Comparison of ENCODE assay signal across 25 mouse cellular contexts in the genomic region with DNA sequence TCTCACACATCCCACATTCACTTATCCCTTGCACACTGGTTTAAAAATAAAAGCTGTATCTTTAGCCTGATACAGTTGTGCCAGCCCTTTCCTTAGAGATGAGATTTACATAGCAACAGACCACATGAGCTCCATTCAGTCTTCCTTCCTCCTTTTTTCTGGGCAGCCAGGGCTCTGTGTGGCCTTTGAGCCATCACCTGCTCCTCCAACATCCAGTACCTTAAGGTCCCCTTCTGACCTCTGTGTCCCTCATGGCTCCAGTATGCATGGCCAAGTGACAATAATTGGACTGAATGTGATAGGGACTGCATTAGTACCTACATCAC.
A peak's percentile ranks its signal among the peaks of the same experiment; 100 is the strongest.
DNase-seq lines count a peak whose midpoint lies in the region; ATAC-seq and TF ChIP-seq lines count a peak whose summit lies in the region.
"Had no signal": no experiment of that assay in that cellular context is flagged by ENCODE, and none has a peak within 500 bp of the region (broad histone marks: within the 10 kb centered on the region; RNA-seq: fewer than 3 reads in every experiment).

No protein-coding gene starts in this region.

- H3K27ac ChIP-seq in layer of hippocampus, adult 2 months = peak overlapping the region; percentile 75
- H3K27ac ChIP-seq in midbrain, embryonic 16.5 days (ENCODE audit: low read length) = peak overlapping the region; percentile 47; the same call in 1 of the 2 replicates
- no peak overlapping the region for H3K27ac ChIP-seq in midbrain, embryonic 14.5 days (replicated peaks; ENCODE audit: low read depth, low read length)
- H3K27ac ChIP-seq: embryonic facial prominence, embryonic 12.5 days; embryonic facial prominence, embryonic 15.5 days; gastrocnemius, adult 2 months; heart, embryonic 15.5 days; intestine, embryonic 15.5 days had no signal

- no peak for TF ChIP-seq CTCF in layer of hippocampus, adult 2 months (conservative IDR thresholded peaks at IDR 0.05)

- no peak for ATAC-seq in midbrain, embryonic 16.5 days
- ATAC-seq in midbrain, embryonic 14.5 days (ENCODE audit: low FRiP score, low TSS enrichment) = no peak
- peak; percentile 20; the same call in 1 of the 2 replicates for ATAC-seq in granulocyte monocyte progenitor cell, adult 5-6 weeks (replicated peaks; ENCODE audit: poor library complexity, severe bottlenecking)
- ATAC-seq: forebrain, embryonic 14.5 days; intestine, embryonic 15.5 days had no signal

- no peaks in the 10 kb centered on the region for H3K36me3 ChIP-seq in midbrain, embryonic 16.5 days (ENCODE audit: control insufficient read depth, insufficient read depth, low read length)
- H3K36me3 ChIP-seq in midbrain, embryonic 14.5 days (ENCODE audit: control insufficient read depth, insufficient read depth, low read length) = no peaks in the 10 kb centered on the region
- H3K36me3 ChIP-seq: embryonic facial prominence, embryonic 12.5 days; embryonic facial prominence, embryonic 15.5 days; heart, embryonic 12.5 days; heart, embryonic 15.5 days; intestine, embryonic 15.5 days had no signal

- no peak for DNase-seq in layer of hippocampus, adult 2 months (ENCODE audit: low spot score in 2 of 2)
- DNase-seq in layer of hippocampus, postnatal 14 days (ENCODE audit: low spot score in 2 of 2) = no peak
- no peak for DNase-seq in midbrain, embryonic 14.5 days
- no peak for DNase-seq in heart, postnatal 25 days (ENCODE audit: low spot score)
- no peak for DNase-seq in liver
- DNase-seq: adrenal gland, adult 2 months; adrenal gland, postnatal 14 days; B cell, adult 2 months; cerebellum, adult 18-20 months; cerebellum, adult 9-10 months; cerebellum, postnatal 14 days; forebrain, postnatal 0 days; gastrocnemius, adult 2 months; gastrocnemius, postnatal 14 days; heart, adult 18-20 months; heart, postnatal 10 days had no signal

- H3K9me3 ChIP-seq in midbrain, embryonic 16.5 days (replicated peaks; ENCODE audit: control insufficient read depth, low read length, poor library complexity, severe bottlenecking) = no peaks in the 10 kb centered on the region
- H3K9me3 ChIP-seq in midbrain, embryonic 14.5 days (ENCODE audit: control insufficient read depth, low read length) = no peaks in the 10 kb centered on the region
- H3K9me3 ChIP-seq: embryonic facial prominence, embryonic 12.5 days; embryonic facial prominence, embryonic 15.5 days; heart, embryonic 12.5 days; heart, embryonic 15.5 days; intestine, embryonic 15.5 days had no signal

- H3K4me3 ChIP-seq in layer of hippocampus, adult 2 months = no peak overlapping the region
- H3K4me3 ChIP-seq in midbrain, embryonic 16.5 days (ENCODE audit: low read depth, low read length) = no peak overlapping the region
- H3K4me3 ChIP-seq in midbrain, embryonic 14.5 days (replicated peaks; ENCODE audit: low read depth, low read length) = no peak overlapping the region
- H3K4me3 ChIP-seq: embryonic facial prominence, embryonic 12.5 days; embryonic facial prominence, embryonic 15.5 days; gastrocnemius, adult 2 months; heart, embryonic 12.5 days; heart, embryonic 15.5 days; intestine, embryonic 15.5 days had no signal

- H3K9ac ChIP-seq in midbrain, embryonic 16.5 days (ENCODE audit: low read depth, low read length) = no peak overlapping the region
- no peak overlapping the region for H3K9ac ChIP-seq in midbrain, embryonic 14.5 days (replicated peaks; ENCODE audit: low read length)
- H3K9ac ChIP-seq: embryonic facial prominence, embryonic 12.5 days; embryonic facial prominence, embryonic 15.5 days; forebrain, postnatal 0 days; heart, embryonic 12.5 days; heart, embryonic 15.5 days; intestine, embryonic 15.5 days had no signal

- H3K4me2 ChIP-seq in midbrain, embryonic 16.5 days (ENCODE audit: low read length) = no peak overlapping the region
- H3K4me2 ChIP-seq in midbrain, embryonic 14.5 days (ENCODE audit: low read length) = no peak overlapping the region
- H3K4me2 ChIP-seq: embryonic facial prominence, embryonic 12.5 days; embryonic facial prominence, embryonic 15.5 days; heart, embryonic 12.5 days; heart, embryonic 15.5 days; intestine, embryonic 15.5 days had no signal

- intact Hi-C loops in heart, postnatal 25 days (cut with DNase I) = no loop called here

- H3K4me1 ChIP-seq in midbrain, embryonic 16.5 days (ENCODE audit: control insufficient read depth, insufficient read depth, low read length) = peaks cover 6% of the 10 kb centered on the region; the same call in 1 of the 2 replicates
- H3K4me1 ChIP-seq in midbrain, embryonic 14.5 days (ENCODE audit: control insufficient read depth, insufficient read depth, low read length) = 0 out of 2 replicates have a peak, but pooled peaks cover 6% of the 10 kb centered on the region
- H3K4me1 ChIP-seq: embryonic facial prominence, embryonic 12.5 days; embryonic facial prominence, embryonic 15.5 days; heart, embryonic 12.5 days; heart, embryonic 15.5 days; intestine, embryonic 15.5 days had no signal

- no peaks in the 10 kb centered on the region for H3K27me3 ChIP-seq in midbrain, embryonic 16.5 days (ENCODE audit: control insufficient read depth, insufficient read depth, low read depth, low read length)
- H3K27me3 ChIP-seq in midbrain, embryonic 14.5 days (ENCODE audit: control insufficient read depth, insufficient read depth, low read length) = no peaks in the 10 kb centered on the region
- H3K27me3 ChIP-seq: CH12.LX; embryonic facial prominence, embryonic 12.5 days; embryonic facial prominence, embryonic 15.5 days; heart, embryonic 12.5 days; heart, embryonic 15.5 days; intestine, embryonic 15.5 days had no signal
